Mouse (Mus musculus) liver, adult 2 months (tissue): ENCODE results near the gene 1700123O20Rik. TPM values are rescaled to one million over a fixed set of nuclear protein-coding genes. Genes with fewer than 3 reads are reported as not detected.

Source experiments
- DNase-seq: peaks from one replicate; pipeline ENCODE4 v3.0.0-alpha.2; 2011; ENCODE audit warnings: low read depth, low spot score; ENCODE audit errors: extremely low read depth
- H3K27ac ChIP-seq: fragments of 200-500 bp; replicated peaks from 2 replicates; pipeline ENCODE4 v1.5.1; 2012; ENCODE audit warnings: low read depth, mild to moderate bottlenecking, control low read depth, inconsistent platforms, low read length; ENCODE audit not compliant: insufficient read depth
- H3K27me3 ChIP-seq: fragments of 200-500 bp; 2 replicates; pipeline ENCODE4 v1.6.1; 2012; ENCODE audit warnings: mild to moderate bottlenecking, moderate library complexity, low read length, inconsistent platforms; ENCODE audit not compliant: control insufficient read depth, insufficient read depth
- H3K36me3 ChIP-seq: fragments of 200-500 bp; 2 replicates; pipeline ENCODE4 v1.6.1; 2012; ENCODE audit warnings: low read length, inconsistent platforms; ENCODE audit not compliant: control insufficient read depth, insufficient read depth
- H3K4me1 ChIP-seq: fragments of 200-500 bp; 2 replicates; pipeline ENCODE4 v1.6.1; 2011; ENCODE audit warnings: low read length; ENCODE audit not compliant: control insufficient read depth, insufficient read depth
- H3K4me3 ChIP-seq: fragments of 200-500 bp; 2 replicates; pipeline ENCODE4 v1.5.1; 2011; ENCODE audit warnings: low read depth, mild to moderate bottlenecking, control low read depth, low read length, moderate library complexity; ENCODE audit not compliant: insufficient read depth
- H3K79me2 ChIP-seq: fragments of 200-500 bp; 2 replicates; pipeline ENCODE4 v1.6.1; 2012; ENCODE audit warnings: inconsistent platforms, mild to moderate bottlenecking, low read length, moderate library complexity; ENCODE audit not compliant: control insufficient read depth, insufficient read depth
- H3K9ac ChIP-seq: fragments of 200-500 bp; 2 replicates; pipeline ENCODE4 v1.6.1; 2012; ENCODE audit warnings: low read depth, mild to moderate bottlenecking, control low read depth, inconsistent platforms, low read length
- CTCF ChIP-seq: fragments of 200-500 bp; IDR thresholded peaks from 2 replicates; pipeline ENCODE4 v1.5.1; 2011; ENCODE audit warnings: low read depth, low read length, control low read depth
- POLR2A ChIP-seq: fragments of 200-500 bp; IDR thresholded peaks from 2 replicates; pipeline ENCODE4 v1.6.1; 2011; ENCODE audit warnings: low read length, control low read depth; ENCODE audit not compliant: insufficient read depth; ENCODE audit errors: extremely low read depth
- WGBS: fragments of 180-500 bp; shearing (Covaris S2); methylation state at CpG from one replicate; pipeline ENCODE4 v1.1.7; 2018; 5-methylcytosine and 5-hydroxymethylcytosine counted together
- polyA plus RNA-seq: library from polyadenylated mRNA; depleted of rRNA; stranded (reverse); fragments of >200 nt; gene quantifications from 2 replicates; pipeline ENCODE4 v1.2.3, GENCODE M21; 2012
- total RNA-seq: library from RNA; depleted of rRNA; stranded (reverse); fragments of >200 nt; gene quantifications from 2 replicates; pipeline ENCODE4 v1.2.3, GENCODE M21; 2014

1700123O20Rik gene
- total and polyA plus RNA-seq, 2 experiments = 30.6 to 39.0 TPM

DNA sequence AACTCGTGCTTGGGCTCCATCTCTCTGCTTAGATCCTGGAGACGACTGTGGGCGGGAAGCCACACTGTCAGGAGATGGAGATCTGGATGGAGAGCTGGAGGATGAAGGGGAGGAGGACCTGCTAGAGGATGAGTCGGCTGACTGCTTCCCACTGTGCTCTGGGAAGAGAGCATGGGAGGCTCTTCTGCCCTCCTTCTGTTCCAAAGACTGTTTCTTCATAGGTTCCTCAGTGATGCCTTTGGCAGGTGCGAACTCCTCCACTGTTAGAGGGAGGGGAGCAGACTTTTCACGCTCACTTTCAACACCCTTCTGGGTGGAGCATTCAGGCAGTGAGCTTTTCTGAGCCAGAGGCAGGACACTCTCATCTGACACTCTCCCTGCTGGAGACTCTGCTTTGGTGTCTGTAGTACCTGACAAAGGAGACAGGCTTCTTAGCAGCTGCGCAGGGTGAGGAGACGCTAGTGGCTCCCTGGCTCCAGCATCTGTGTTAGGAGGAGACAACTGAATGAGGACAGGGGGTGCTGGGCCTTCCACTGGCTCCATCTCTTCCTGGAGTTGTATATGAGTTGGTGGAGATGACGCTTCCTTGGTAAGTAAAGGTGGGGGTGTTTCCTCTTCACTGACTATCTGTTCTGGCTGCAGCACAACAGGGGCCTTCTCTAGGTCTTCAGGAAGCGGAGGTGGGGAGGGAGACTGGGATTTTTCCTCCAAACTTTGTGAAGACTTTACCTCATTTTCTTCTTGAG lies 21.4 kb upstream of the 1700123O20Rik start:
- H3K36me3 ChIP-seq = peaks cover 72% of the 10 kb centered on the region

DNA sequence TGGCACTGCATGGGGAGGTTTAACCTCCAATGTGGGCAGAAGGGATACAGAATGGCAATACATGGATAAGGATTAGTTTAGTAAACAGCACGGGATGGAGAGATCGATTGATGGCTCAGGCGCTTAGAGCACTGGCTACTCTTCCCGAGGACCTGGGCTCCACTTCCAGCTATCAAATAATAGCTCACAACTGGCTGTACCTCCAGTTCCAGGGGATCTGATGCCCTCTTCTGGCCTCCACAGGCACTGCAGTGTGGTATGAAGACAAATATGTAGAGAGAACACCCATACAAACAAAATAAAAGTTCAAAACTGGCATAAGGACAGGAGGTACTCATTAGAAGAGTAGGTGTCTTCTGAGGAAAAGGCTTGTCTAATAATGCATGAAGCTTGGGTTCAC lies 16.6 kb upstream of the 1700123O20Rik start:
- DNase-seq = peak; percentile 79
- H3K9ac ChIP-seq = no peak overlapping the region
- H3K4me3 ChIP-seq = no peak overlapping the region
- H3K79me2 ChIP-seq = peaks cover 4% of the 10 kb centered on the region; the same call in 1 of the 2 replicates
- peaks cover 46% of the 10 kb centered on the region for H3K36me3 ChIP-seq
- H3K4me1 ChIP-seq = no peaks in the 10 kb centered on the region
- 53% methylated on average over 4 of the region's 4 CpGs for WGBS
- H3K27me3 ChIP-seq = no peaks in the 10 kb centered on the region
- TF ChIP-seq CTCF (peak; percentile 72), POLR2A (no peak)
- no peak overlapping the region for H3K27ac ChIP-seq

More for the DNA sequence above, 21.4 kb upstream of the 1700123O20Rik start:
- Histone ChIP-seq H3K9ac (no peak overlapping the region), H3K27me3 (no peaks in the 10 kb centered on the region), H3K4me1 (no peaks in the 10 kb centered on the region), H3K27ac (no peak overlapping the region), H3K79me2 (peaks cover 5% of the 10 kb centered on the region; the same call in 1 of the 2 replicates), H3K4me3 (no peak overlapping the region)
- no peak for DNase-seq
- WGBS = 90% methylated on average over 10 of the region's 10 CpGs
- TF ChIP-seq POLR2A = no peak
- TF ChIP-seq CTCF = no peak

DNA sequence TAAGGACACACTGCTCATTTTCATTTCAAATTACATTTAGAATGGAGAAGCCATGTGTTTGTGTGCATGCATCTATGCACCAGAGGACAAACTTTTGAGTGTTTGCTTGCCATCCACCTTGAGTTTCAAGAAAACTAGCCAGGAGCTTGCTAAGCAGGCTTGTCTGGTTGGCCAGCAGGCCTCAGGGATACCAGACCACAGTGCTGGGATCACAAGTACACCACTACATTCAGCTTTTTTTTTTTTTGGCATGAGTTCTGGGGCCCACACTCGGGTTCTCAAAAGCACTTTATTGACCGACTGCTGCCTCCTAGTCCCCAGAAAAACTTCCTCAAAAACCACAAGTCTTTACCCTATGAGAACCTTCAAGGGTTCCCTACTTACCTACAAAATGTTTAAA lies 11.7 kb upstream of the 1700123O20Rik start:
- Histone ChIP-seq H3K36me3 (peaks cover 41% of the 10 kb centered on the region), H3K79me2 (0 out of 2 replicates have a peak, but pooled peaks cover 4% of the 10 kb centered on the region), H3K27me3 (no peaks in the 10 kb centered on the region), H3K27ac (no peak overlapping the region), H3K4me1 (0 out of 2 replicates have a peak, but pooled peaks cover 2% of the 10 kb centered on the region), H3K4me3 (no peak overlapping the region), H3K9ac (no peak overlapping the region)
- 63% methylated on average over 2 of the region's 2 CpGs for WGBS
- TF ChIP-seq POLR2A = no peak
- no peak for TF ChIP-seq CTCF
- DNase-seq = no peak

GRCm38 (mm10) chr14:54676290-54676689 lies 9.7 kb upstream of the 1700123O20Rik start:
- Histone ChIP-seq H3K27ac (no peak overlapping the region), H3K79me2 (peaks cover 5% of the 10 kb centered on the region; the same call in 1 of the 2 replicates), H3K27me3 (no peaks in the 10 kb centered on the region), H3K4me3 (no peak overlapping the region), H3K4me1 (peaks cover 2% of the 10 kb centered on the region; the same call in 1 of the 2 replicates), H3K36me3 (peaks cover 41% of the 10 kb centered on the region), H3K9ac (no peak overlapping the region)
- WGBS = 86% methylated on average over 5 of the region's 5 CpGs
- TF ChIP-seq CTCF = no peak
- TF ChIP-seq POLR2A = no peak
- DNase-seq = no peak

DNA sequence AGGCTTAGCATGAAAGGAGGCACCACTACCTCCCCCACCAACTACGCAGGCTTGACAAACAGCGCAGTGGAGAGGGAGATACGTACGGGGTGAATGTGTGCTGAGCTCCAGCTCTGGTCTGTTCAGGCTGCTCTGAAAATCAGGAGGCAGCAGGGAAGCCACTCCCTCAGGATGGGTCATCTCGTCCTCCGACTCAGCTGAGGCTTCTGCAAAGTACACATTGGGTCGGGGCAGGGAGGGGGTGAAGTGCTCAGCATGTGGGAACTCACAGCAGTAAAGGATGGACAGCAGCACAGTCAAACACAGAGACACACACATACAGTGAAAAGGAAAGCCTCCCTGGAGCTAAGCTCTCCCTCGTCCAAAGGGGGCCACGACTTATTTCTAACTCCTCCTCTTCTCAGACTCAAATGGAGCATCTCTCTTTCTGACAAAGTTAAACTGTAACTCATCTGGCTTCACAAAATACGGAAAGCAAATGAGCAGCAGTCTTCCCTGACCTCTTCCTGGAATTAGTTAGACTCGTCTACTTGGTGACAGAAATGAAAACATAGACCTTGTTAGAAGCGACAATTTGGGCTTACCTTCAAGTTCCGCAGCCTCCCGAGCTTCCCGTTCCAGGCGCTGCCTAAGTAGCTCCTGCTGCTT lies 7.2 kb upstream of the 1700123O20Rik start:
- Histone ChIP-seq H3K4me1 (peaks cover 6% of the 10 kb centered on the region), H3K4me3 (no peak overlapping the region), H3K9ac (no peak overlapping the region), H3K27me3 (no peaks in the 10 kb centered on the region), H3K79me2 (peaks cover 12% of the 10 kb centered on the region; the same call in 1 of the 2 replicates), H3K27ac (no peak overlapping the region; the same call in 1 of the 2 replicates), H3K36me3 (peaks cover 40% of the 10 kb centered on the region)
- no peak for TF ChIP-seq CTCF
- TF ChIP-seq POLR2A = no peak
- peak; percentile 64 for DNase-seq
- 28% methylated on average over 16 of the region's 16 CpGs for WGBS
